Mouse (Mus musculus) stomach, postnatal 0 days (tissue): ENCODE data around the gene Frmd4b.

ENCODE experiments used
- CTCF ChIP-seq: IDR thresholded peaks from 2 replicates; pipeline ENCODE4 v1.5.1; 2016; ENCODE audit warnings: antibody characterized with exemption, low read depth, mild to moderate bottlenecking, moderate library complexity
- EP300 ChIP-seq: optimal IDR thresholded peaks from 2 replicates; pipeline ENCODE3; 2016; ENCODE audit warnings: antibody characterized with exemption

GRCm38 (mm10) chr6:97283676-97284075 lies 333.7 kb downstream of the Frmd4b start:
- TF ChIP-seq CTCF = no peak
- TF ChIP-seq EP300 = no peak
